Mouse (Mus musculus) gastrocnemius, adult 2 months (tissue): Measurements from ENCODE around the gene Cst6. TPM values are rescaled to one million over a fixed set of nuclear protein-coding genes. Genes with fewer than 3 reads are reported as not detected.

Experiments used
- DNase-seq: peaks from one replicate; pipeline ENCODE4 v3.0.0; 2022
- H3K27ac ChIP-seq: fragments of 200-600 bp; 2 replicates; pipeline ENCODE4 v1.8.1; 2022; ENCODE audit warnings: mild to moderate bottlenecking
- H3K4me3 ChIP-seq: fragments of 200-600 bp; 2 replicates; pipeline ENCODE4 v1.8.1; 2022; ENCODE audit warnings: mild to moderate bottlenecking, moderate library complexity
- CTCF ChIP-seq: fragments of 200-600 bp; IDR thresholded peaks from 2 replicates; pipeline ENCODE4 v1.8.1; 2022; ENCODE audit warnings: antibody characterized with exemption, mild to moderate bottlenecking, moderate library complexity
- intact Hi-C: fragments of 180-260 bp; cut with DNase I; formaldehyde crosslinking; loops from one replicate; pipeline ENCODE4 v1.15.1; 2025
- total RNA-seq, 2 experiments: library from RNA; stranded (reverse); gene quantifications; 2 replicates each; pipeline ENCODE4 v1.2.3; 2021

The Cst6 gene
- total RNA-seq, 2 experiments from 2014 or later: 27.5 to 44.2 TPM

- DNase-seq: no peak
- no peak within 1 kb of the TSS for H3K27ac ChIP-seq
- TF ChIP-seq CTCF: no peak
- no peak within 1 kb of the TSS for H3K4me3 ChIP-seq
- intact Hi-C loops: no loop called here
Measured at GRCm38 (mm10) chr19:5297903-5298800, 51.2 kb downstream of the Cst6 start, which contains the start of gene Gal3st3. Gene Gal3st3, plus strand, starts transcription at chr19:5298331.

- no peak overlapping the region for H3K4me3 ChIP-seq
- TF ChIP-seq CTCF: no peak
- H3K27ac ChIP-seq: no peak overlapping the region
- intact Hi-C loops: no loop called here
- DNase-seq: no peak
Measured at GRCm38 (mm10) chr19:5296630-5297029, 52.7 kb downstream of the Cst6 start.

GRCm38 (mm10) chr19:5295736-5296075 is 53.7 kb downstream of the Cst6 start:
- DNase-seq: peak; percentile 56
- intact Hi-C loops: loop anchor here (2.0 kb wide), 1 partner anchor 49 kb away; no protein-coding TSS in a partner anchor

GRCm38 (mm10) chr19:5294972-5295735 is 54.2 kb downstream of the Cst6 start, which contains the start of gene Sf3b2:
Gene Sf3b2, minus strand, starts transcription at chr19:5295455.
- DNase-seq: peak; percentile 99
- Histone ChIP-seq H3K4me3 (peak within 1 kb of the TSS; percentile 85), H3K27ac (peak within 1 kb of the TSS; percentile 90)
- intact Hi-C loops: loop anchor here (2.0 kb wide), 1 partner anchor 50 kb away; no protein-coding TSS in a partner anchor
- peak; percentile 80 for TF ChIP-seq CTCF

More at GRCm38 (mm10) chr19:5295736-5296075, 53.7 kb downstream of the Cst6 start:
- TF ChIP-seq CTCF: no peak
- peak overlapping the region; percentile 87 for H3K27ac ChIP-seq
- peak overlapping the region; percentile 85 for H3K4me3 ChIP-seq

Other genes with a start within 250 kb of the Cst6 start
- gene Rab1b, start 242.5 kb downstream of the Cst6 start, total RNA-seq: 100 to 1,000 TPM; 112 to 128 TPM
- 10 to 100 TPM; 54.7 to 56.9 TPM for gene Klc2, start 231.0 kb downstream of the Cst6 start, total RNA-seq
- 1 to 10 TPM; 5.2 to 8.5 TPM for gene Pacs1, start 76.5 kb downstream of the Cst6 start, total RNA-seq
- gene Sf3b2, start 54.1 kb downstream of the Cst6 start, total RNA-seq: 10 to 100 TPM; 66.5 to 78.9 TPM
- under 1 TPM in 1 of 2 experiments, not detected in 1; 0.11 TPM for gene Gal3st3, start 51.2 kb downstream of the Cst6 start, total RNA-seq
- gene Catsper1, start 13.8 kb downstream of the Cst6 start, total RNA-seq: not detected
- 10 to 100 TPM; 15.7 to 17.9 TPM for gene Eif1ad, start 17.2 kb upstream of the Cst6 start, total RNA-seq
- gene Banf1, start 17.6 kb upstream of the Cst6 start, total RNA-seq: 100 to 1,000 TPM; 122 to 144 TPM
- gene Sart1, start 39.1 kb upstream of the Cst6 start, total RNA-seq: 10 to 100 TPM; 40.1 to 50.3 TPM
- gene Tsga10ip, start 53.0 kb upstream of the Cst6 start, total RNA-seq: 1 to 10 TPM; 1.3 to 2.7 TPM
- 100 to 1,000 TPM; 503 to 688 TPM for gene Drap1, start 75.4 kb upstream of the Cst6 start, total RNA-seq
- gene AI837181, start 75.6 kb upstream of the Cst6 start, total RNA-seq: 10 to 100 TPM; 34.0 to 38.0 TPM
- gene Fosl1, start 98.0 kb upstream of the Cst6 start, total RNA-seq: not detected
- gene Ccdc85b, start 108.3 kb upstream of the Cst6 start, total RNA-seq: 1 to 10 TPM; 3.9 to 7.2 TPM
- 10 to 100 TPM; 33.9 to 35.8 TPM for gene Fibp, start 111.0 kb upstream of the Cst6 start, total RNA-seq
- not detected for gene Ctsw, start 118.9 kb upstream of the Cst6 start, total RNA-seq
- 1 to 10 TPM; 3.4 to 6.6 TPM for gene Efemp2, start 124.4 kb upstream of the Cst6 start, total RNA-seq
- gene Mus81, start 138.8 kb upstream of the Cst6 start, total RNA-seq: 10 to 100 TPM; 20.1 to 23.3 TPM
- 10 to 100 TPM; 52.8 to 72.0 TPM for gene Cfl1, start 140.9 kb upstream of the Cst6 start, total RNA-seq
- gene 1700020D05Rik, start 154.2 kb upstream of the Cst6 start, total RNA-seq: 1 to 10 TPM in 1 of 2 experiments, under 1 TPM in 1; 0.92 to 1.6 TPM
- 1 to 10 TPM; 5.8 to 8.0 TPM for gene Snx32, start 161.0 kb upstream of the Cst6 start, total RNA-seq
- not detected for gene Ovol1, start 211.1 kb upstream of the Cst6 start, total RNA-seq
- 1 to 10 TPM; 2.0 to 2.3 TPM for gene Ap5b1, start 218.5 kb upstream of the Cst6 start, total RNA-seq